Mouse (Mus musculus): ENCODE measurements around the gene Mup12. TPM values are rescaled to one million over a fixed set of nuclear protein-coding genes. Genes with fewer than 3 reads are reported as not detected.
"Not testable (repeated sequence)": the region's sequence is repeated elsewhere in the genome, so short reads cannot be mapped to it uniquely, and the experiment has no call there.

The Mup12 gene
- not detected for polyA plus RNA-seq (2012; fragmentation: generic; extraction: Trizol)
- long read RNA-seq, experiment 1 = 0 reads
- long read RNA-seq, experiment 2 = 0 reads

DNA sequence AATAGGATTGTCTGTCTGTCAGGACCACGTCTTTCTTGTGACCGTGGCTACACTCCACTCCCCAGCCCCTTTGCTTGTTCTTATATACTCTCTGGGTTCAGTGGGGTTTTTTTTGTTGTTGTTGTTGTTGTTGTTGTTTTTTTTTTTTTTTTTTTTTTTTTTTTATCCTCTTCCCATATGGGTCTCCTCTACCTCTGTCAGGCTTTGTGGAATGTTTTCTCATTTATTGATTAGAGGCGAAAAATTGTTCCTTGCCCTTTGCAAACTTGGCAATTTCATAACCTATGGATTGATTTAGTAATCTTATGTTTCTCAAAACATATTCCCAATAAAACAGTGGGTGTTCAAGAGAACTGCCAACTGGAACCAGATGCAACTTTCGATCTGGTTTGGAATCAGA lies at the start of gene Mup12:
Gene Mup12, minus strand, starts transcription at position 101 of the 400 bp plus-strand sequence.
- H3K79me2 ChIP-seq (ENCODE audit: control insufficient read depth, insufficient read depth); H3K27me3 ChIP-seq (ENCODE audit: control insufficient read depth, insufficient read depth, insufficient read length); H3K36me3 ChIP-seq (ENCODE audit: control insufficient read depth, insufficient read depth); H3ac ChIP-seq (ENCODE audit: control insufficient read depth, insufficient read length, low read depth); H3K79me3 ChIP-seq (ENCODE audit: low read depth); H3K4me3 ChIP-seq (ENCODE audit: insufficient read depth, poor library complexity, severe bottlenecking): not testable (repeated sequence)

Other genes starting within 250 kb of the Mup12 start
- gene Mup1, start 239.4 kb downstream of the Mup12 start, polyA plus RNA-seq (2012; fragmentation: generic; extraction: Trizol) = not detected
- gene Mup10, start 159.1 kb downstream of the Mup12 start, polyA plus RNA-seq (2012; fragmentation: generic; extraction: Trizol) = not detected
- gene Mup11, start 78.9 kb downstream of the Mup12 start, polyA plus RNA-seq (2012; fragmentation: generic; extraction: Trizol) = not detected
- gene Mup22, start 80.1 kb upstream of the Mup12 start, polyA plus RNA-seq (2012; fragmentation: generic; extraction: Trizol) = not detected

Data from C2C12 (cell line).